Mouse (Mus musculus): ENCODE results near the gene Psd.

Gene Psd

DNA sequence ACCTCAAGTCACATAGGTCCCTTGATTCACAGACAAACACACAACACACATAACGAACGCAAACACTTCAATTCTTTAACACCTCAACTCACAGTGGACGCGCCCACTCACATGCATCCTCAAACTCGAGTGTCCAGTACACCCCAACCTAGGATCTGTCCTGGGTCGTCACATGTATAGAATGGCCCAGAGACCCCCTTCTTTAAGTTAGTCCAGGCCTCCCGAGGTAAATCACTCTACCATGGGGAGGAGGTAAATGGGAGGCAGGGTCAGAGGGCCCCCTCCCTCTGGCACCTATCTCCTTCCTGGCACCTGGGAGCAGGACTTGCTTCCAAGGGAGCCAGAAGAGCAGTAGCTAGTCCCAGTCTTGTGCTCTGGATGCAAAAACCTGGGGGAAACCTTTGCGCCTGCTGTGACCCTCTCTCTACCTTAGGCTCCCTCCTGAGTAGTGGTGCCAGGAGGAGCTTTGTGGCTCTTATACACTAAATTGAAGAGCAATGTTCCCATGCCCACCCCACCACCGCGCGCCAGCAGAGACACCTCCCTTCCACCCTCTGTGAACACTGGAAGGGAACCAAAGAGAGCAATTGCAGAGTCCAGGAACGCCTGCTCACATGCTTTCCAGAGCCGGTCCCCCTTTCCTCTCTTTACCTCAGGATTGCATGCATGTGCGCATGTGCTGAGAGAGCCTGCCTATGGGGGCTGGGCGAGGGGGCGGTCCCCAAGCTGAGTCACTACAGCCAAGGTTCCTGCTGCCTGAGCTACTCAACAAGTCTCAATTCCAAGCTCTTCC is 8.2 kb downstream of the Psd start:
- peak; percentile 73 for DNase-seq

- no peak for DNase-seq
Observed at GRCm38 (mm10) chr19:46318031-46318471, 8.9 kb downstream of the Psd start.

- no peak for DNase-seq
Observed at GRCm38 (mm10) chr19:46317546-46317885, 9.4 kb downstream of the Psd start.

- no peak for DNase-seq
Observed at GRCm38 (mm10) chr19:46316846-46317545, 10.0 kb downstream of the Psd start.

DNA sequence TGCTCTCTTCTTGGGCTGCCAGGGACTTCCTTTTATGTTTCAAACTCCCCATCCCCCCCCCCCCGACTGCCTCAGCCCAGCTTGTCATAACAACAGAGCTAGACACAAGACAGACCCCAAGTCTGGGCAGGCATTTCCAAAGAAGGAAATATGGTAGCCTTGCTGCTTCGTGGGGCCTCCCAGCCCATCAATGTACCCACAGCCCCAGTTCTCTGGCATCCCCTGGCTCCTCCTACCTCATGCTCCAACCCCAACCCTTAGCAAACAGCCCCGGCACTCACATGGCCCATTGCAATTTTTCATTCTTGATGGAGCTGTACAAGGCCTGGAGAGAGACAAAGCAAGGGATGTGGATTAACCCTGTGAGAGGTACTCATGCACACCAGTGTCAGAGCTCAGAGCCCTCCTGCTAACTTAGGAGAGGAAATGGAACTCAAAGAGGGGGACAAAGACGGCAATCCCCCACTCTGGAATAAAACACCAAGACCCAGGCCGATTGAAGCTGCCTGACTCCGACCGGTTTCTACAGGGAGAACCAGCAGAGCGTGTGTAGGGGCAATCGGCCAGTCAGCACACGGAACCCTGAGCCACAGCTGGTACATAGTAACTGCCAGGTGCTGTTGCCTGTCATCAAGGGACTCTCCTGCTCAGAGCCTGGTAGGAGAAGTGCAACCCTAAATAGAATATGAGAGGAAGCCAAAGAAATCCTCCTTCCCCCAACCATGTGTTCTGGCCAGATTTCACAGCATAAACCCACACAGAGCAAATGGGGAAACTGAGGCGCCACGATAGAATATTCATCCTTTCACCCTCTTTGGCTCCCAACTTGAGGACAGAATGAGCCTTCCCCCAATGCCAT is 11.0 kb downstream of the Psd start:
- no peak for DNase-seq

DNA sequence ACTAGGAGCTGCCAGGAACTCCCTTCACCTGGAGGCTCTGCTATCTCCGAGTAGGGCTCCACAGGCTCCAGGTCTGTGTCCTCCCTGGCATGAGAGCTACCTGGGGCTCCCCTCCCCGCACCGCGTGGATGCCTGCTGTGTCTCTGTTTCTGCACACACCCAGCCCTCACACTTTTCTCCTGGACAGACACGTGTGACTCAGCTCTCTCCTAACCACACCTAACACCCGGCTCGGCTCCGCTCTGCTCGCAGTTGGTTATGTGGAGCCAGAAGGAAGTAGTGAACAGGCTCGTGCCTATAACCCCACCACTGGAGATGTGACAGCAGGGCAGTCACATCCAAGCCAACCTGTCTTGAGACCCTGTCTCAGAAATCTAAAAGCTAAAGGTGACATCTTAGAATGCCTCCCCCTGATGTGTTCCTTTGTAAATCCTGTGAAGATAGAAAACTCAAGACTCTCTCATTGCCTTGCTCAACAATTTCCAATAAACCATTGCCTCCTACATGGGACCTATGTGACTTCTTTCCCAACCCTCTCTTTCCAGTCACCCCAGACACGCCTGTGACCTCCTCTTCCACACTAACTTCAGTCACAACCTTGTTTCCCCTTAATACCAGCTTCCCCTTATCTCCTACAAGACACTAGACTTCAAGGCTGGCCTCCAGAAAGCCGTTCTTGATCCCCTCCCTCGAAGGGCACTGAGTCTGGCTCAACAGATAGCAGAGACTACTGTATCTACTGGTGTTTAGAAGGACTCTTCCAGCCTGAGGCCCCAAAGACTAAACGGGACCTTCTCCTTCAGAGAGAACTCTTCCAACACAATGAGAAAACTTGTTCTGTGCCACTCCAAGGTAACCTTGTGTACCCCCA is 11.8 kb downstream of the Psd start:
- no peak for DNase-seq

GRCm38 (mm10) chr19:46314151-46314601 is 12.8 kb downstream of the Psd start:
- DNase-seq = no peak

- DNase-seq = no peak
Observed at GRCm38 (mm10) chr19:46313591-46313990, 13.4 kb downstream of the Psd start.

GRCm38 (mm10) chr19:46313116-46313515 is 13.8 kb downstream of the Psd start:
- DNase-seq = no peak

DNA sequence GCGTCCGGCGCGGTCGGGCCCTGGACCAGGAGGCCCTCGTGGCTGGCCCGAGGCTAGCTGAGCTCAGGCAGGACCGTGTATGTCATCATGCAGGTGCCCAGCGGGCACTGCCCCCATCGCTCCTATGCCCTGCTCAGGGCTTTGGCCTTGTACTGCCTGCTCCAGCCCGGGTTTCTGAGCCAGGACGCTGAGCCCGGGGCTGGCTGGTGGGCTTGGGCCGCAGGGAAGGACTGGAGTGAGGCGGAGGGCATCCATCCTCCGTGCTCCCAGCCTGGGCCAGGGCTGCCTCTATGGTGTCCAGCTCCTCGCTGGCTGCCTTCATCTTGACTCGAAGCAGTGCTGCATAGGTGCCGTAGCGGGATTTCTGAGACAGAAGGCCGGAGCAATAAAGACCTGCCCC is 14.4 kb downstream of the Psd start:
- no peak for DNase-seq

DNA sequence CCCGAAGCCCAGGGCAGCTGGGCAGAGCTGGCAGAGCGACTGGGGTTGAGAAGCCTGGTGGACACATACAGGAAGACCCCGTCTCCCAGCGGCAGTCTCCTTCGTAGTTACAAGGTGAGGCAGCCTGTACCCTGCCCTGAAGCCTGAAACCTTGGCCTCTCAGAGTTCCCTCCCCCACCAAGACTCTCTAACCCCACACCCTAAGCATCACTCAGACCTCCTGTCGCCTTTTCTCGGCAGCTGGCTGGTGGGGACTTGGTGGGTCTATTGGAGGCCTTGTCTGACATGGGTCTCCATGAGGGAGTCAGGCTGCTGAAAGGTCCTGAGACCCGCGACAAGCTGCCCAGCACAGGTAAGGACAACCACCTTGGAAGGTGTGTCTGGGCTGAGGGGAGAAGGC is 15.6 kb downstream of the Psd start:
- DNase-seq = no peak

DNA sequence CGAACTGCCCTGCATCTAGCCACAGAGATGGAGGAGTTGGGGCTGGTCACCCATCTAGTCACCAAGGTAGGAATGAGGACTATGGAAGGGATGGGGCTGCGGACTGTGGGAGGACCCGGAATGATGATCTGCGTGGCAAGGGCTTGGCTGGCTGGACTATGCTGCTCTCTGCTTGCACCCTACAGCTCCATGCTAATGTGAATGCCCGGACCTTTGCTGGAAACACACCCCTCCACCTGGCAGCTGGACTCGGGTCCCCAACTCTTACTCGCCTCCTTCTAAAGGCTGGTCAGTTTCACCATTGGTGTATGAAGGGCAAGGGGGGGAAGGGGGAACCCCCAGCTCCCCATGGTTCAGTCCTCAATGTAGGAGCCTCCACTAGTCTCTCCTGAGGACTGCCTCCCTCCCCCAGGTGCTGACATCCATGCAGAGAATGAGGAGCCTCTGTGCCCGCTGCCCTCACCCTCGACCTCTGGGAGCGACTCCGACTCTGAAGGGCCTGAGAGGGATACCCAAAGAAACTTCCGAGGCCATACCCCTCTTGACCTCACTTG is 16.6 kb downstream of the Psd start:
- no peak for DNase-seq

GRCm38 (mm10) chr19:46309651-46310305 is 17.2 kb downstream of the Psd start:
- no peak for DNase-seq

DNA sequence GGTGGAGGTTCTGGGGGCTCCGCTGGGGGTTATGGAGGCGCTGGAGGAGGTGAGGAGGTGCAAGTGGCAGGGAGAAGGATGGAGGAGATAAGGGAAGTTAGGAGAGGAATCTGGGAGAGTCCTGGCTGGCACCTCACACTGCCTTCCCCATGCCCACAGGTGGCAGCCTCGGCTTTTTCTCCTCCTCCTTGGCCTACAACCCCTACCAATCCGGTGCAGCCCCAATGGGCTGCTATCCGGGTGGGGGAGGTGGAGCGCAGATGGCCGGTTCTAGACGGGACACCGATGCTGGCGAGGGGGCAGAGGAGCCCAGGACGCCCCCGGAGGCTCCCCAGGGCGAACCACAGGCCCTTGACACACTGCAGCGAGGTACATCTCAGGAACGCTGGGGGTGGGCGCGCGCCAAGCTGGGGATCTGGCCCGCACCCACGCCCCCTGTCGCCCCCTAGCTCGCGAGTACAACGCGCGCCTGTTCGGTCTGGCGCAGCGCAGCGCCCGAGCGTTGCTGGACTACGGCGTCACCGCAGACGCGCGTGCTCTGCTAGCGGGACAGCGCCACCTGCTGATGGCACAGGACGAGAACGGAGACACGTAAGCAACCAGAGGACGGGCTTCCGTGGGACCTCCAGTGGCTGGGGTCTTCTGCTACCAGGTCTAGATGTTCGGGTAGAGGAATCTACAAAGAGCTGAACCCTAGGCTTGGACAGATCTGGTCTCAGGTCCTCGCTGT is 18.1 kb downstream of the Psd start:
- DNase-seq = peak; percentile 89

GRCm38 (mm10) chr19:46308303-46308702 is 18.7 kb downstream of the Psd start:
- DNase-seq = no peak

DNA sequence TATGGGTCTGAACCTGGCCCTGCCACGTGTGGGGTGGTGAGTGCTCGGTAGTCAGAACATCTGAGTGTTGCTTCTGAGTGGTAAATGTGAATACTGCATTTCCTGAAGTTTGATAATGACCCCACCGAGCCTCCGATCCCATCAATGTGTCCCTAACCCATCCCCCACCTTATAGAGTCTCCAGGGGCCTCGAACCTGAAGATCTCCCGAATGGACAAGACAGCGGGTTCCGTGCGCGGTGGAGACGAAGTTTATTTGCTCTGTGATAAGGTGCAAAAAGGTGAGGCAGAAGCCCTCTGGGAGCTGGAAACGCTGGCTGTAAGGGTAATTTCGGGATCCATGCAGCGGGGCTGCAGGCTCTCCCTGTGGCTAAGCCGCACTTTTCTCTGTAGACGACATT is 19.2 kb downstream of the Psd start:
- DNase-seq = no peak

GRCm38 (mm10) chr19:46306751-46307289 is 20.1 kb downstream of the Psd start:
- no peak for DNase-seq

- no peak for DNase-seq
Observed at GRCm38 (mm10) chr19:46306268-46306610, 20.7 kb downstream of the Psd start.

- peak; percentile 95 for DNase-seq
Observed at GRCm38 (mm10) chr19:46305432-46306267, 21.3 kb downstream of the Psd start.

DNA sequence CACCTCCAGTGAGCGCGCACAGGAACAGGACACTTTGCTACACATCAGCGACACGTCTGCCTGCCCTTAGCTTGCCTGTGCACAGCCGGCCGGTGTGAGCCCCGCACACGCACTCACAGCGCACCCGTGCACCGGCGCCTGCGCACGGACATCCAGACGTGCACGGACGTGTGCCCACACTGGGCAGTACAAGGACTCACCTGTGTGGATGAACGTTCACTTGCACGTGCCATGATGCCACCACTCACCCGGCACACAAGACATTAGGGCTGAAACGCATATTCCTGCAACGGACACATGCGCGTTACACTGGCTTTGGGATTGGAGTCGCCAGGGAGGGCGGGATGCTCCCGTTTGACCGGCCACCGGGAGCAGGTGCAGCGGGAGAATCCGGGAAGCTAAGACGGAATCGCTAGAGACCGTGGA is 22.0 kb downstream of the Psd start:
- no peak for DNase-seq
